Mouse (Mus musculus): Measurements from ENCODE around the gene Syt2. TPM values are rescaled to one million over a fixed set of nuclear protein-coding genes. Genes with fewer than 3 reads are reported as not detected.

Gene Syt2
- polyA plus RNA-seq, 1 experiment from 2014 or later = 8.2 TPM

GRCm38 (mm10) chr1:134651851-134652398 lies 5.4 kb downstream of the Syt2 start:
- ATAC-seq (ENCODE audit: low FRiP score) = peak; percentile 34
- H3K4me2 ChIP-seq = no peak overlapping the region
- no peak overlapping the region for H3K4me3 ChIP-seq
- peaks cover 38% of the 10 kb centered on the region for H3K27me3 ChIP-seq
- peaks cover 33% of the 10 kb centered on the region for H3K4me1 ChIP-seq (replicated peaks)
- H3K9ac ChIP-seq = no peak overlapping the region
- peak overlapping the region; percentile 75 for H3K27ac ChIP-seq
- WGBS = 35% methylated on average over 4 of the region's 4 CpGs
- H3K36me3 ChIP-seq = no peaks in the 10 kb centered on the region
- no peaks in the 10 kb centered on the region for H3K9me3 ChIP-seq

GRCm38 (mm10) chr1:134653603-134654257 lies 7.3 kb downstream of the Syt2 start:
- Histone ChIP-seq H3K4me1 (replicated peaks) (peaks cover 30% of the 10 kb centered on the region), H3K4me2 (0 out of 2 replicates have a peak overlapping the region, but pooled peaks have one; percentile 10), H3K9ac (no peak overlapping the region), H3K9me3 (no peaks in the 10 kb centered on the region), H3K4me3 (no peak overlapping the region), H3K27ac (peak overlapping the region; percentile 64), H3K36me3 (no peaks in the 10 kb centered on the region), H3K27me3 (peaks cover 20% of the 10 kb centered on the region)
- 18% methylated on average over 10 of the region's 10 CpGs for WGBS
- no peak for ATAC-seq (ENCODE audit: low FRiP score)

- no peak overlapping the region for H3K4me2 ChIP-seq
- WGBS = 64% methylated on average over 7 of the region's 7 CpGs
- H3K9me3 ChIP-seq = no peaks in the 10 kb centered on the region
- no peak for ATAC-seq (ENCODE audit: low FRiP score)
- no peaks in the 10 kb centered on the region for H3K36me3 ChIP-seq
- no peak overlapping the region for H3K9ac ChIP-seq
- no peaks in the 10 kb centered on the region for H3K27me3 ChIP-seq
- H3K27ac ChIP-seq = no peak overlapping the region
- no peak overlapping the region for H3K4me3 ChIP-seq
- peaks cover 4% of the 10 kb centered on the region for H3K4me1 ChIP-seq (replicated peaks)
These were observed 12.4 kb downstream of the Syt2 start for GRCm38 (mm10) chr1:134658841-134659240.

- WGBS = 78% methylated on average over 7 of the region's 7 CpGs
- Histone ChIP-seq H3K4me1 (replicated peaks) (no peaks in the 10 kb centered on the region), H3K4me3 (no peak overlapping the region), H3K27ac (no peak overlapping the region), H3K9me3 (no peaks in the 10 kb centered on the region), H3K4me2 (no peak overlapping the region), H3K36me3 (no peaks in the 10 kb centered on the region), H3K27me3 (no peaks in the 10 kb centered on the region), H3K9ac (no peak overlapping the region)
- no peak for ATAC-seq (ENCODE audit: low FRiP score)
These were observed 13.7 kb downstream of the Syt2 start for GRCm38 (mm10) chr1:134660163-134660562.

GRCm38 (mm10) chr1:134671234-134672070 lies 25.0 kb downstream of the Syt2 start:
- H3K4me1 ChIP-seq (replicated peaks) = peaks cover 37% of the 10 kb centered on the region
- H3K36me3 ChIP-seq = no peaks in the 10 kb centered on the region
- H3K9me3 ChIP-seq = no peaks in the 10 kb centered on the region
- H3K4me3 ChIP-seq = no peak overlapping the region
- no peak overlapping the region for H3K4me2 ChIP-seq
- ATAC-seq (ENCODE audit: low FRiP score) = peak; percentile 47; the same call in 1 of the 2 replicates
- no peaks in the 10 kb centered on the region for H3K27me3 ChIP-seq
- peak overlapping the region; percentile 73 for H3K27ac ChIP-seq
- 70% methylated on average over 10 of the region's 10 CpGs for WGBS
- no peak overlapping the region for H3K9ac ChIP-seq

GRCm38 (mm10) chr1:134674312-134674711 lies 27.8 kb downstream of the Syt2 start:
- H3K4me3 ChIP-seq = no peak overlapping the region
- H3K9me3 ChIP-seq = no peaks in the 10 kb centered on the region
- H3K27ac ChIP-seq = no peak overlapping the region
- H3K27me3 ChIP-seq = no peaks in the 10 kb centered on the region
- no peak for ATAC-seq (ENCODE audit: low FRiP score)
- no peak overlapping the region for H3K9ac ChIP-seq
- no peak overlapping the region for H3K4me2 ChIP-seq
- WGBS = 24% methylated on average over 1 of the region's 1 CpGs
- no peaks in the 10 kb centered on the region for H3K36me3 ChIP-seq
- peaks cover 35% of the 10 kb centered on the region for H3K4me1 ChIP-seq (replicated peaks)

- Histone ChIP-seq H3K27ac (no peak overlapping the region), H3K36me3 (no peaks in the 10 kb centered on the region), H3K9me3 (no peaks in the 10 kb centered on the region), H3K27me3 (no peaks in the 10 kb centered on the region), H3K4me3 (no peak overlapping the region), H3K4me1 (replicated peaks) (peaks cover 30% of the 10 kb centered on the region), H3K4me2 (no peak overlapping the region), H3K9ac (no peak overlapping the region)
- no peak for ATAC-seq (ENCODE audit: low FRiP score)
- WGBS = 87% methylated on average over 4 of the region's 4 CpGs
These were observed 33.0 kb downstream of the Syt2 start for GRCm38 (mm10) chr1:134679445-134679844.

- Histone ChIP-seq H3K4me1 (replicated peaks) (peaks cover 30% of the 10 kb centered on the region), H3K27me3 (no peaks in the 10 kb centered on the region), H3K9ac (no peak overlapping the region), H3K4me3 (no peak overlapping the region), H3K9me3 (no peaks in the 10 kb centered on the region), H3K4me2 (no peak overlapping the region), H3K27ac (no peak overlapping the region), H3K36me3 (no peaks in the 10 kb centered on the region)
- WGBS = 21% methylated on average over 6 of the region's 6 CpGs
- no peak for ATAC-seq (ENCODE audit: low FRiP score)
These were observed 34.1 kb downstream of the Syt2 start for GRCm38 (mm10) chr1:134680617-134681016.

- 47% methylated on average over 9 of the region's 9 CpGs for WGBS
- H3K4me1 ChIP-seq (replicated peaks) = peaks cover 17% of the 10 kb centered on the region
- 0 out of 2 replicates have a peak, but pooled peaks have one; percentile 33 for ATAC-seq (ENCODE audit: low FRiP score)
- peak overlapping the region; percentile 55 for H3K27ac ChIP-seq
- no peak overlapping the region for H3K9ac ChIP-seq
- H3K36me3 ChIP-seq = no peaks in the 10 kb centered on the region
- H3K27me3 ChIP-seq = no peaks in the 10 kb centered on the region
- no peak overlapping the region for H3K4me3 ChIP-seq
- no peak overlapping the region for H3K4me2 ChIP-seq
- no peaks in the 10 kb centered on the region for H3K9me3 ChIP-seq
These were observed 36.0 kb downstream of the Syt2 start for GRCm38 (mm10) chr1:134682460-134682859.

- 59% methylated on average over 4 of the region's 4 CpGs for WGBS
- peaks cover 7% of the 10 kb centered on the region for H3K4me1 ChIP-seq (replicated peaks)
These were observed 40.5 kb downstream of the Syt2 start for GRCm38 (mm10) chr1:134686834-134687421.

GRCm38 (mm10) chr1:134696302-134696701 lies 49.8 kb downstream of the Syt2 start:
- Histone ChIP-seq H3K27ac (no peak overlapping the region), H3K9ac (no peak overlapping the region), H3K4me3 (no peak overlapping the region), H3K27me3 (no peaks in the 10 kb centered on the region), H3K4me1 (replicated peaks) (peaks cover 24% of the 10 kb centered on the region), H3K36me3 (no peaks in the 10 kb centered on the region), H3K4me2 (no peak overlapping the region), H3K9me3 (no peaks in the 10 kb centered on the region)
- 78% methylated on average over 2 of the region's 2 CpGs for WGBS
- no peak for ATAC-seq (ENCODE audit: low FRiP score)

More at GRCm38 (mm10) chr1:134686834-134687421, 40.5 kb downstream of the Syt2 start:
- Histone ChIP-seq H3K9me3 (no peaks in the 10 kb centered on the region), H3K9ac (no peak overlapping the region), H3K27ac (no peak overlapping the region), H3K4me3 (no peak overlapping the region), H3K27me3 (no peaks in the 10 kb centered on the region), H3K36me3 (no peaks in the 10 kb centered on the region), H3K4me2 (no peak overlapping the region)
- peak; percentile 61; the same call in 1 of the 2 replicates for ATAC-seq (ENCODE audit: low FRiP score)

GRCm38 (mm10) chr1:134697073-134697472 lies 50.6 kb downstream of the Syt2 start:
- H3K27ac ChIP-seq = no peak overlapping the region
- no peak overlapping the region for H3K4me3 ChIP-seq
- no peaks in the 10 kb centered on the region for H3K9me3 ChIP-seq
- no peaks in the 10 kb centered on the region for H3K36me3 ChIP-seq
- no peak for ATAC-seq (ENCODE audit: low FRiP score)
- peaks cover 27% of the 10 kb centered on the region for H3K4me1 ChIP-seq (replicated peaks)
- 86% methylated on average over 4 of the region's 4 CpGs for WGBS
- no peak overlapping the region for H3K9ac ChIP-seq
- H3K4me2 ChIP-seq = no peak overlapping the region
- no peaks in the 10 kb centered on the region for H3K27me3 ChIP-seq

Data from hindbrain, embryonic 13.5 days (tissue).